Mouse (Mus musculus) forelimb bud, embryonic 11.5 days (tissue): ENCODE measurements around the gene Fmc1.

Experiments
- DNase-seq: peaks from one replicate; pipeline ENCODE4 v3.0.0-alpha.2; 2012; ENCODE audit warnings: low read depth, low spot score

The Fmc1 gene

DNA sequence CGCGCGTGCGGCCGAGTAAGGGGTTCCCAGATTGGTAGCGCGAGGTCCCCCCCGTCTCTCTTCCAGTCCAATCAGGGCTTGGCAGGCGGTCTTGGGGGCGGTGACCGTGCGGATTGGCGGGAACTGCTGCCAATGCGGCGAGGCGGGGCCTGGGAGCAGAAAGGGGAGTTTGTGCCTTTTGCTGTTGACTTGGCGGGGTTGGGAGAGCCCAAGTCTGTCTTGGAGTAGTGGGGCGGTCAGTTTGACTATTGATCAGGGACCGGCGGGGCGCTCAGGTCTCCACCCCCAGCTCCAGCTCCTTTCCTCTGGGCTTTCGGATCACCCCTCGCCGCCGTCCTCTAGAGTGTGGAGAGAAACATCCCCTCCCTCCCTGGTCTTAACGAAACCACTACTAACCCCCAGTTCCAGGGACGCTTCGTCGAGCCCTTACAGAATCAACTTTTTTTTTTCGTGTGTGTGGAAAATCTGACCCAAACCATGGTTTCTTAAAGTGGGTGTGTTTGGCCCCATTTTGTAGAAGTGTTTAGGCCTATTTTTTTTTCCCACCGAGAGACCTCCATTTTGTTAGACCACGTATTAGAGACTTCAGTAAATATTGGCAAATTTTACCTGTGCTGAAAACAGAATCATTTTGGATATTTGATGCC, 18.8 kb downstream of the Fmc1 start:
- peak; percentile 93 for DNase-seq

DNA sequence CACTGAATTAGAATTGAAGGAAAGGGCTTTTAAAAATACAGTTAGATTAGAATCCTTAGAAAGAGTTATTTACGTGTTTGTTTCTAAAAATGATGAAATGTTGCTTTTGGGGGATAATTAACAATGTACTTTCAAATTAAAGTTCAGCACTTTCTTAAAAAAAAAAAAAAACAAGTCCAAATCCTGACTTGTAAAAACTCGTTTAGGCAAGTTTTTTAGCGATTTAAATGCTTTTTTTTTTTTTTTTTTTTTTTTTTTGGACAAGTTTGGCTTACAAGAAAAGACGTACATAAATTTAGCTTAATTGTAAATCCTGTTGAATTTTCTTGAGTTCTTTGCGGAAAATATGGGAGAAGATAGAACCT, 19.3 kb downstream of the Fmc1 start:
- DNase-seq = no peak

GRCm38 (mm10) chr6:38576096-38576495, 42.8 kb downstream of the Fmc1 start:
- DNase-seq = no peak

GRCm38 (mm10) chr6:38580112-38580857, 47.0 kb downstream of the Fmc1 start:
- DNase-seq = no peak

DNA sequence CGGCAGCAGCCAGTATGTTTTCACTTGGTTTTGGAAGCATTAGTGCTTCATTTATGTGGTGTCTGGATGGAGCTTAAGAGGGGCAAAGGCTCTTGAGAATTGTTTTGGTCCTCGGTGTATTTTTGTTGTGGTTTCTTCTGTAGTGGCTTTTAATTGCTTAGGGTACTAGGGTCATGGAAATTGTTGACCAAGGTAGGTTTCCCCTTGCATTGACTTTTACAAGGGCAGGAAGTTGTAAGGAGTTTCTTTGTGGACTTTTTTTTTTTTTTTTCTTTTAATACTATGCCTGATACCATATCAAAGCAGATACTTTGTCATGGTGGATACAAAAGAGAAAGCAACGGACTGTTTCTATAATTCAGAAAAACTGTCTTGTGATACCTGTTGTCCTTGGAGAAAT, 48.4 kb downstream of the Fmc1 start:
- DNase-seq = no peak
